Mouse (Mus musculus) layer of hippocampus, adult 9-10 months (tissue): Measurements from ENCODE around the gene Tars2.

Experiments
- DNase-seq: peaks from one replicate; pipeline ENCODE4 v3.0.0; 2022; ENCODE audit warnings: low spot score

Tars2 gene

DNA sequence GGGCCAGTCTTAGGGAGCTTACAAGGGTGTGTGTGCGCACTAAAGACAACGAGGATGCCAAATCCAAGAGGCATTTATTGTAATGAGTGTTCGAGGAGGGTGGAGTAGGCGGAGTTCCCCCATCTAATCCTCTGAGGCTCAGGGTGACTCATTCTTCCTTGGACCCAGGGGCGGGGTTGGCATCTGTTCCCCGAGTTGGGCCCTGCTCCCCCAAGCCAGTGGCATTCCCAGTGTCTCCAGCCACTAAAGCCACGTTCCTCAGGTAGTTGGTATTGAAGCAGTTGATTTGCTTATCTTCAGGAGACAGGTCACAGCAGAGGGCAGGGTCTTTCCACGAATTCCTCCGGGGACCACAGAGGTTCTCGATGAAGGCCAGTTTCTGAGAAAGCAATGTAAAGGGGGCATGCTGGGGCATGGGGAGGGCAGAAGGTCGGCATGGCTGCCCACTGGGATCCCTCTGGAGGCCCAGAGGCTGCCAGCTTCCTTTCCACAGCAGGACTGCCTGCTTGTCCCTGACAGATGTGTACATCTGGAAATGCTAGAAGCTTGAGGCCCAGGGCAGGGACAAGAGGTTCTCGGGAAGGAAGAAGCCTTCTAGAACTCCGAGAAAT lies 25.8 kb downstream of the Tars2 start:
- no peak for DNase-seq

DNA sequence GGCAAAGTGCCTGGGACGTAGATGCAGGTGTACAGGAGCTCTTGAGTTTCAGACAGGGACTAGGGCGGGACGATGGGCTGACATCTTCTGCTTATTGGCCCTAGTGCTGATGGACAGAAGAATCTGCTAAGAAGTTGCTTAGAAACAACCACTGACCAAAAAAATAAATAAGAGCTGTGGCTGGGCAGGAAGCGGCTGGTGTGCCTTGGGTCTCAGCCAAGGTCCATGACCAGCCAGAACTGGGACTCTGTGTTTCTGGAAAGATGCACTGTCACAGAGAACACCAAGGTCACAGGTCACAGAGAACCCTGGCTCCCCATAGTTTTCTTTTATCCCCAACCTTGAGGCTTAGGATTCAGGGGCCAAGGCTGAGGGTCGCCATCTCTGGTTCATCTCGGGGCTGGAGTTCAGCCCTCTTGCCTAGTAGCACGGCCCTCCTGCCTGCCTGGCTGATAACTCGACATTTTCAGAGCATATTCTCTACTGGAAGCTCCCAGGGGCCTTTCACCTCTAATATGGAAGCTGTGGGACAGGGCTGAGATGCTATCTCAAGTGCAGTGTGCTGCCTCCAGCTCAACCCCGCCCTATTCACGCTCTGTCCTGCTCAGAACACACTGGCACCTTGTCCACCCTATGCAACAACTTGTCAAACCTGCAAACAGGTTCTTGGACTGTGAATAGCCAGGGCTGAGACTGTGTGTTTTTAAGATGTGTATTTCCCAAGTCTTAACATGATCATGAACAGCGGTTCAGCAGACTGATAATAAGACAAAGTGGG lies 27.1 kb downstream of the Tars2 start:
- no peak for DNase-seq

DNA sequence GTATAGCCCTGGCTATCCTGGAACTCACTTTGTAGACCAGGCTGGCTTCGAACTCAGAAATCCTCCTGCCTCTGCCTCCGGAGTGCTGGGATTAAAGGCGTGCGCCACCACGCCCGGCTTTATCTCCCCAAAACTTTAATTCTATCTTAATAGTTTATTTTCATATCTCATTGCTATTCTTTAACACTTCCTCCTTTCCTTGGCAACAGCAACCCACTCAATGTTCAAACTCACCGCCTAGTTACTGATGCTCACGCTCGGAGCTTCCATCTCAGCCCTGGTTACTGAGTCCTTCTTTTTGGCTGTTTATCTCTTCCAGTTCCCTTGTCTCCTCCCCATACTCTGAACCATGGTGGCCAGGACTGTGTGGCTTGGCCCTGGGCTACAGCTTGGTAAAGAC lies 27.7 kb downstream of the Tars2 start:
- DNase-seq = no peak

DNA sequence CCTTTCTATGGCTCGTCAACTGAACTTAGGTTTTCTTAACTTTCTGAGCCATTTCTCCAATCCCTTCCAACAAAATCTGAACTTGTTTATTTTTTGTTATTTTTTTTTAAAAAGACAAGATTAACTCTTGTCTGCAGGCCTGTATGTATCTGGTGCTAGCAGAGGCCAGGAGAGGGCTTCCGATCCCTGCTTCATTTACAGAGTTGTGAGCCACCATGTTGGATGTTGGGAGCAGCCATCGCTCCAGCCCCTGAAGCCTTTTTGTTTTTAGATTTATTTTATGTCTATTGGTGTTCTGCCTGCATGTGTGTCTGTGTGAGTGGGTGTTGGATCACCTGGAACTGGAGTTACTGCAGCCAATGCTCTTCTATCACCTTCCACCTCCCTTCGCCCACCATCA lies 28.2 kb downstream of the Tars2 start:
- no peak for DNase-seq

DNA sequence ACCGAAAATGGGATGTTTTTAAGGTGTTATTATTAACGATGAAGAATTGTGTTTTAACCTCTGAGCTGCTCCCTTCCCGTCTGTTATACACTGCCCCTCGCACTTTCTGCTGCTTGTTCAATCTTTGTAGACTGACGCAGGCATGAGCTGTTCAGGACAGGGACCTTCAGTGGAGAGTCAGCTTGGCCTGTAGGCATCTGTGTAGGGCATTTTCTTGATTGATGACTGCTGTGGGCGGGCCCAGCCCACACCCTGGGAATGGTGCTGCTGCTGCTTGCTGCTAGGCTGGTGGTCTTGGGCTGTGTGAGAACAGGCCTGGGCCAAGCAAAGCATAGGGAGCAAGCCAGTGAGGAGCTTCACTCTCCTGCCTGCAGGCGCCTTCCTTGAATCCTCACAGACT lies 29.6 kb downstream of the Tars2 start:
- no peak for DNase-seq

DNA sequence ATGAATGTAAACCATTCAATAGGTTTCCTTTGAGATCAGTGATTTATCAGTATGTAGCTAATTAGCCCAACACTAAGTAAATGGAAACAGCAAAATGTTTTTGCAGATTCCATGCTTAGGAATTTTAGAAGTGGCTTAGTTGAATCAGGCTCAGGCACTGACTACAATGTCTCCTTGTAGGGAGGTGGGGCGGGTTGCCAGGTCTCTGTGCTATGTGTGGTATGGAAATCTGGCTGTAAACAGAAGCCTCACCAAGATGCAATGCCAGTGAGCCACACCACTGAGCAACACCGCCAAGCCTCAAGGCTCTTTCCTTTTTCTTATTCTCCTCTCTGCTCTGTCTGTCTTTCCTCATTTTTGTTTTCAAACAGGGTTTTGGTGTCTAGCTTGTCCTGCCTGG lies 31.1 kb downstream of the Tars2 start:
- no peak for DNase-seq

DNA sequence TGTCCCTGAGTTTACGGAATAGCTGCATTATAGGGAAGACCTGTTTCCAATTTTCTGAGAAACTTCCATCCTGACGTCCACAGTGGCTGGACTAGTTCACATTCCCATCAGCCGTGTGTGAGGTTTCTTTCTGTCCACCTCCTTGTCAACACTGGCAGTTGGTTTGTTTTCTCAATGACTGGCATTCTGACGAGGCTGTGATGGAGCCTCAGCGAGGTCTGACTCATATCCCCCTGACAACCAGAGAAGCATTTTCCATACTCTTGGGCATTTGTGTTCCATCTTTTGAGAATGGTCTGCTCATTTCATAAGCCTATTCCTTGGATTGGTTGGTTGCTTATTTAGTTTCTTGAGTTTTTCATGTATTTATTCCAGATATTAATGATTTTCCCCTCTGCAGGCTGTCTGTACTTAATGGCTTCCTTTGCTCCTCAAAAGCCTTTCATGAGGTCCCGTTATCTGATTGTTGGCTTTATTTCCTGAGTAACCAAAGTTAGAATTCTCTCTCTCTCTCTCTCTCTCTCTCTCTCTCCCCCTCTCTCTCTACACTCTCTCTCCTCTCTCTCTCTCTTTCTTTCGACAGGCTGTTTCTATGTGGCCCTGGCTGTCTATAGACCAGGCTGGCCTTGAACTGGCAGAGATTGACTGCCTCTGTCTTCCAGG lies 33.2 kb downstream of the Tars2 start:
- no peak for DNase-seq

DNA sequence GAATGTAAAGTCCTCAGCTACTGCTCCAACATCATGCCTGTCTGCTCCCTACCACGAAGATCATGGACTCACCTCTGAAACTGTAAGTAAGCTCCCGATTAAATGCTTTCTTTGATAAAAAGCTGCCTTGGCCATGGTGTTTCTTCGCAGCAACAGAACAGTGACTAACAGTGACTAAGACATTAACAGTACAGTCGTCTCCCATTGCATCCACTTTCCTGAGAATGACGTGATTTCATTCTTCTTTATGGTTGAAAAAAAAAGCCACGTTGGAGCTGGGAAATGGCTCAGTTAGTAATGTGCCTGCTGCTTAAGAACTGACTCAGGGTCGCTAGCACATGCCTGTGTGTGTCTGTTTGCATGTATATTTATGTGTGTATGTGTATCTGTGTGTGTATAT lies 34.1 kb downstream of the Tars2 start:
- DNase-seq = no peak

DNA sequence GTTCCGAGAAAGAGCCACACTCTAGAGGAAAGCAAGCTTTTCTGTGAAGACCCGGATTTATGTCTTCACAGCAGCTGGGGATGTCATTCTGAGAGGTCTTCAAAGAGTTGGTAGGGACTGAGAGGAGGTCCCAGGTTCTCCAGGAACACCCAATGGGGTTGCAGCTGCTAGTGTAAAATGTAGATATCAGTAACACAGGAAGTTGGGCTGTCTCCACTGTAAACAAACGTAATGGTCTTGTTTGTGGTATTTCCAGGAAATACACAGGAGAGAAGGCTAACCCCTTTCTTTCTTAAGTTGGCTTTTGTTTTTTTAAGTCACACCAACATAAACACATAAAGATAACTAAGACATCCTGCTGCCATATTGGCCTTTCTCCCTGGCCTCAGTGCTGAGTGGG lies 37.6 kb downstream of the Tars2 start:
- no peak for DNase-seq

DNA sequence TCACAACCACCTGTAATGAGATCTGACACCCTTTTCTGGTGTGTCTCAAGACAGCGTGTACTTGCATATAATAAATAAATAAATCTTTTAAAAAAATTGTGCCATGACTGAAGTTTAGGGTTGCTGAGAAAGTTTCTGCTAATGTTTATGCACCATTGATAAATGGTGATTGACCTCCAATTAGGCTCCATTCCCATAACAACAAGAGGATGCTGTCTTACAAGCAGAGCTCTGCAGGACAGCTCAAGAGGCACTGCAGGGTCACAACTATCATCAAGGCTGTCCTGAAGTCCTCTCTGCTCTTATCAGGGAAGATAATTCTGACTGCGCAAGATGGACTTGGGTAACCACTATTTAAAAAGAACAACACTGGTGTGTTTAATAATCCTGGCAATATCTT lies 41.9 kb downstream of the Tars2 start:
- no peak for DNase-seq

DNA sequence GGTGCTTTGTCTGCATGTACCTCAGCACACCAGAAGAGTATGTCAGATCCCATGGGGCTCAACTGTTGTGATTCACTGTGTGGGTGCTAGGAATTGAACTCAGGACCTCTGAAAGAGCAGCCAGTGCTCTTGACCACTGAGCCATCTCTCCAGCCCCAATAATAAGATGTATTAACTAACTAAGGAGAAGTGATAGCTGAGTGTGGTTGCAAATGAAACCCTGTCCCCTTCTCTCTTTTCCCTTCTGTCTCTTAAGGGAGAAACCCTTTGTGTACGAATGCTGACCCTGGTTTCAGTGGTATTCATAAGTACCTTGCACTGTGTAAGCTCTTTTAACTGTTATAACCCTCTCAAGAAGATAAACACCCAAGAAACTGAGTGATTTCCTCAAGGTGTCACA lies 43.9 kb downstream of the Tars2 start:
- no peak for DNase-seq

DNA sequence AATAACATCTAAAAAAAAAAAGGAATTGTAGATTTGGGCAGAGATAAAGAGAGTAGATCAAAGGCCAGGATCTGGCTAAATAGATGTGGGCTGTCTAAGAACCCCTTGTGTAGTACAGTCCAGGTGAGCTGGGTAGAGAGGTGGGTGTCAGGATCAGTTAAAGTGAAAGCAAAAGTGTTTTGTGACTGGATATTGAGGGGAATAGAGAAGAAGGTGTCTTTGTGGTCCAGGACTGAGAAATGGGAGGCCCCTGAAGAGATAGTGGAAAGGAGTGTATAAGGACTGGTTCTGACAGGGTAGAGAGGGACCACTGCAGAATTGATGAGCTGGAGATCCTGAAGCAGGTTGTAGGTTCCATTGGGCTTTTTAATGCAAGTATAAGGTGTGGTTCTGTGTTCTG lies 50.0 kb downstream of the Tars2 start:
- DNase-seq = no peak

DNA sequence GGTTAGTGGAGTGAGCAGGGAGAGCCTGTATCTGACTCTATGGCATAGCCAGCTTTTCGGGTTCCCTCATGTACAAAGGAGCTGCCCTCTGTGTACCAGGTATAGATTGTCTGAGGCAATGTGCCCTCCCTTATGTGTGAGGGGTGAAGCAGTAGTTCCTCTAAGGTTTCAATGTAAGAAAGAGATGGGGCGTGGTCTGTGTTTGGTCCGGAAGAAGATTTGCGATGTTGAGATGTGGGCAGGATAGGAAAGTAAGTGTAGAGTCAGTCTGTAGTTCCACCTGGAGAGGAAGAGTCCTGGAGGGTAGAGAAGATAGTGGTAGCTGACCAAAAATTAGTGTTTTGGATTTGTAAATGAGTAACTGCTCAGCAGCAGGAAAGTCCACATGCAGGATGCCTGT lies 51.0 kb downstream of the Tars2 start:
- no peak for DNase-seq

DNA sequence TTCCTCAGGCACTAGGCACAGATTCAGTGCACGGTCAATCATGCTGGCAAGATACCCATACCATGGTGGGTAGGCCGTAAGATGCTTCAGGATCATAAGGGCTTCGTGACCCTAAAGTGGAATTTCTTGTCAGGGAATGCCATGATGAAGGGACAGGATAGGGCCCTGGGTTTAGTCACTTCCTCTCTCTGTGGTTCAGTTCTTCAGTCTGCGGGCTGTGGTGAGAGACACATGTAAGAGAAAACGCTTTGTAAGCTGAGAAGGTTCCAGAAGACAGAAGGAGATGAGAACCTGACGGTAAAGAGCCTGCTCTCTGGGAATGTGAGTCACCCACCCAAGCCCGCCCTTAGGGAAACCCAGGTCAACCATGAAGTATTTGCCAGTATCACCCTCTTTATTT lies 52.5 kb downstream of the Tars2 start:
- no peak for DNase-seq

DNA sequence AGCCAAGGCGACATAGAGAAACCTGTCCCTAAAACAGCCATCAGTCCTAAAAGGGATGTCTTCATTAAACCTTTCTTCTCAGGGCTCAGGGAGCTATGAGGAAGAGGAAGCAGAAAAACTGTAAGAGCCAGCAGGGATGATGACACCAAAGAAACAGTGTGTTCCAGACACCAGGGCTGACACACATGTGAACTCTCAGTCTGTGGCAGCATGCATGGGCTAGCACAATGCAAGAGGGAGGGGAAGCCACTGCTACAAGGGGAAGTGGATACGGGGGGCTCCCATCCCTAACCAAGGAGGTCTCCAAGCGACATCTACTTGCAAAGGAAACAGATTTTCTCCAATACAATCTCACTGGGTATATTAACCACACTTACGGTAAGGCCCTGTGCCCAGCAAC lies 53.7 kb downstream of the Tars2 start:
- DNase-seq = no peak

DNA sequence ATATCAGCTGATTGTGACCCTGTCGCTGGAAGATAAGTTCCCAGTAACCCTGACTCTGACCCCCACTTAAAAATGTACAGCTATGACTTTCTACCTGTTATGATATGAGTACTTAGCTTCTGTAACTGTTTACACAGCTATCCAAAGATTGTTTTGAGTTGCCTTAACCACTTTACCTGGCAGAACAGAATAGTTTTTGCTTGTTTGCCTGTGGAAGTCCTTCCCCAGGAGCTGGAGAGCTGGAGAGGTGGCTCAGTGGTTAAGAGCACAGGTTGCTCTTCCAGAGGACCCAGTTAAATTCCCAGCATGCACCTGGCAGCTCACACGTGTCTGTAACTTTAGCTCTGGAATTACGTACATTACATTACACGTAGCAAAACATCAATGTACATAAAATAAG lies 55.4 kb downstream of the Tars2 start:
- no peak for DNase-seq

DNA sequence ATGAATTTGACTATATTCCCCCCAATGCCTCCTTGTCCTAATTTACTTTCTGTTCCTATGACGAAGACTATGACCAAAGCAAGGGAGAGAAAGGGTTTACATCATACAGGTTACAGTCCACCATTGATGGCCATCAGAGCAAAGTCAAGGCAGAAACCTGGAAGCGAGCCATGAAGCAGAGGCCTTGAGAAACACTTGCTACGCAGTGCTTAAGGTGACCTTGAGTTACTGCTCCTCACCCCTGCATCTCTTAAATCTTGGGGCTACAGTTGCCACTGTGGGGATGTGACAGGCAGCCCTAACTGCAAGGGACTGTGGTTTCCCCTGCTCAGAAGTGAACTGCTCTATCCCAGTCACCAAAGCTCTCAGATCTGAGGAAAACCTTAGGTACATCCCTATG lies 56.7 kb downstream of the Tars2 start:
- no peak for DNase-seq

DNA sequence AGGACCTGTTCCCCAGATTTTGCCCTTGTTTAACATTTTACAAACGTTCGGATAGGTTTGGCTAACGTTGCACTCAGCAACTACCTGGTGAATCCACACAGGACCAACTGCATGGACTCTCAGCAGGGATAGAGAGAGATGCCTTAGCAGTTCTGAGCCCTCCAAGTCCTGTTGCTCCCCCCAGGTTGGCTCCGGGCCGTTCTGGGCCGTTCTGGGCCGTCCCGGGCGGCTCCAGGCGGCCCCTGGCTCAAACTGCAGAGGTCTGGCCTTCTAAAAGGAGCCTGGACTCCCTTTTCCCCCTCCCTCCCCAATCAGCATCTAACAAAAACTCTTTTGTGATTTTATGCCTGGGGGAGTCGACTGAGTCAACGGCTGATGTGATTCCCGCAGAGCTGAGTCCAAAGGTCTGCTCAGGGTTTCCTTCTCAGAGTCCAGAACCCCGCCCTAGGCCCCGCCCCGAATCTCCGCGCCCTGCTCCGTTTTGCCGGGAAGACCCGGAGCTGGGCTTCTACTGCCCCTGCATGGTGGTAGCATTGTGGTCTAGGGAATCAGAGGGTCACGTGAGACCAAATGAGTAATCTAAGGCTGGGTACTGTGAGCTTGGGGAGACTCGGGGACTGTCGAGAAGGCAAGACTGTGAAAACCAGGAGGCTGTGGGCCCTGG lies 58.0 kb downstream of the Tars2 start:
- DNase-seq = no peak

DNA sequence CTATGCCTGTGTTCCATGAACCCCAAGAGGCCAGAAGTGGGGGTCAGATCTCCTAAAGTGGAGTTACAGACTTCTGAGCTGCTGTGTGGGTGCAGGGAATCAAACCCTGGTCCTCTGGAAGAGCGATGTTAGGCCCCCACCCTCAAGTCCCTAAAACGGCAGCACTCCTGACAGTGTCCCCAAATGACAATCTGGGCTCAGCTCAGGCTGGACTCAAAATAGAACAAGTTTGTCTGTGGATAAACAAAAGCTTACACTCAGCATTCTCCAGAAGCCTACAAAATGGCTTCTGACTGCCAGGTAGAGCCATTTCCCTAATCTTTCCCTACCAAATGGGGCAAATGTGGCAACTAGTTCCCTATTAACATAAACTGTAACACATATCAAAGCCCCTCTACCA lies 58.9 kb downstream of the Tars2 start:
- no peak for DNase-seq

DNA sequence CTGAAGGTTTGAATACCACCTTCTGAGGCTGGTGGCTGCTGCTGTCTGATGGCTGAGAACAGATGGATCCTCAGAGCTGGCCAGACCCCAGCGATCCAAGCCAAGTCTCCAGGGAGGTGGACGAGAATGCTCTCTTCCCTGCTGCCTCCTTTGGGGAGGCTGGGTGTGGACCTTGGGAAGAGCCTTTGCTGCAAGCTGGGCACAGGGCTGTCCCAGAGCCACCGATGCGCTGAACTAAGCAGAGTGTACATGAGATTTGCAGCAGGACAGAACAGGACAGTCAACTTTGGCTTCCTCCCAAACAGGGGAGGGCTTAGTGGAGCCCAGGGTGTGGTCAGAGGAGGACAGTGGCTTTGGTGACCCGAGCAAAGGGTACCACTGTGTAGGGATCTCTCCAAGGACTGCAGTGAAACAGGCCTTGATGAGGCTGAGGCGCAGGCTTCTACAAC lies 59.7 kb downstream of the Tars2 start:
- DNase-seq = no peak

DNA sequence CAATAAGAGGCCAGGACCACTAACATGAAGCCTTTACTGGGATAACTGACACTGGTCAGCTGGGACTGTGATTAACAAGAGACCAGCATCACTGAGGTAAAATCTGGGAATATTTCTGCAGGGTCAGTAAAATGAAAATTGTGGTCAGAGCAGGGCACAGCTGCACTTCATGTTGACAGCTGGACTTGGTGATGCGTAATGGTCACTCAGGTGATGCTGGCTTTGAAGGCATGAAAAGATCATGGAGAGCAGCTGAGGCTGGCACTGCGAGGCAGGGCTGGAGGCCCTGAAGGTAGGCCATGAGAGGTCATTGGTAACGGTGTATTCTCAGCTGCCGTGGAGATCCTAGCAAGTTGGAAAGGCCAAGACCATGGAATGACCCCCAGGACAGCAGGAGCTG lies 61.7 kb downstream of the Tars2 start:
- no peak for DNase-seq

DNA sequence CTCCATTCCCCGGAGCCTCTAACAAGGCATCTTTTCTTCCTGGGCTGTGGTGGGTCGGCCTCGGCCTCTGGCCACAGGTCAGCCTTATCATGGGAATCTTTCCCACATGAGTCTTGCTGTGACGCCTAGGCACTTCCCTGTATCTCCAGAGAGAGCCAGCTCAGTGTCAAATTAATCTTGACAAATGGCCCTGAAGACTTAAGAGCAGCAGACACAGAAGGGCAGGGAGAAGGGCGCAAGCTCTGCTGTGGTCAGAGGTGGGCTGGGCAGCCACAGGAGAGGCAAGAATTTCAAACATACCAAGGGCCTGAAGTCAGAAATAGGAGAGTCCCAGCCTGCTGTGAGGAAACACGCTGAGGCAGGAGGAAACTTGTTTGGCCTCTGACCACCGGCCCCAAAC lies 63.6 kb downstream of the Tars2 start:
- DNase-seq = no peak

DNA sequence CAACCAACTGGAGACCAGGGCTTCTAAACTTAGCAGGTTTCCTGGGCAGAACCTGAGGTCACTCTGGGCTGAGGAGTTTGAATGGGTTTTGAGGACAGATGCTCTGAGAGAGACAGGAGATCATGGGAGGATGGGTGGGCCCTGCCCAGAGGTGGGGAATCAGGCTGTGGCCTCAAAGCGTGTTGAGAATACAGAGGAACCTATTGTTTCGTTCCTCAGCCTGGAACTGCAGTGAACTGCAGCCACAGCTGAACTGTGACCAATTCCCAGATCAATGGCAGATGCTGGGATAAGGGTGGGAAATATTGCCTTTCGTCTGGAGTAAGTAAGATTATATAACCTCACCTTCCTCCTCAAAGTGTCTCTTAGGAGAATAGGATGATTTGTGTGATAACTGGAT lies 64.2 kb downstream of the Tars2 start:
- no peak for DNase-seq
